Mouse (Mus musculus) spleen, postnatal 0 days (tissue): ENCODE results near the gene Polr2i. TPM values are rescaled to one million over a fixed set of nuclear protein-coding genes. Genes with fewer than 3 reads are reported as not detected.

Source experiments
- polyA plus RNA-seq: library from polyadenylated mRNA; unstranded; fragments of >200 nt; fragmentation: Nextera tagmentation; extraction: Ambion mirVana; gene quantifications from 2 replicates; pipeline ENCODE4 v1.2.1, GENCODE M21; 2015

The Polr2i gene
- 76.3 and 78.3 TPM in 2 replicates for polyA plus RNA-seq

GRCm38 (mm10) chr7:30231669-30232454 lies at the start of gene Polr2i, which contains the start of gene Tbcb:
Gene Polr2i (plus strand): TSS chr7:30231948.
Gene Tbcb (minus strand): TSS chr7:30232272.

GRCm38 (mm10) chr7:30183879-30184289 lies 47.9 kb upstream of the Polr2i start, which contains the start of gene Cox7a1:
Gene Cox7a1 (plus strand): TSS chr7:30184144.

GRCm38 (mm10) chr7:30198481-30198971 lies 33.2 kb upstream of the Polr2i start, which contains the start of gene Capns1:
Gene Capns1 (minus strand): TSS chr7:30198811.

GRCm38 (mm10) chr7:30235625-30236024 lies 3.9 kb downstream of the Polr2i start, which contains the start of gene Ovol3:
Gene Ovol3 (minus strand): TSS chr7:30235725.

GRCm38 (mm10) chr7:30279951-30280669 lies 48.4 kb downstream of the Polr2i start, which contains the start of the genes Thap8 and Wdr62:
Gene Thap8 (plus strand): TSS chr7:30280094.
Gene Wdr62 (minus strand): TSS chr7:30280419.

Other genes with a start within 250 kb of the Polr2i start
- 3.4 and 3.5 TPM in 2 replicates for gene Zfp568, start 248.0 kb upstream of the Polr2i start, polyA plus RNA-seq
- gene Zfp14, start 180.6 kb upstream of the Polr2i start, polyA plus RNA-seq, result 0.64 and 0.75 TPM in 2 replicates
- gene Zfp82, start 159.0 kb upstream of the Polr2i start, polyA plus RNA-seq, result 1.5 and 2.6 TPM in 2 replicates
- gene Gm26920, start 141.5 kb upstream of the Polr2i start, polyA plus RNA-seq, result 0.84 TPM in 1 of 2 replicates, not detected in the other
- 2.7 and 5.3 TPM in 2 replicates for gene Zfp566, start 141.4 kb upstream of the Polr2i start, polyA plus RNA-seq
- gene Zfp260, start 137.2 kb upstream of the Polr2i start, polyA plus RNA-seq, result 19.7 and 22.8 TPM in 2 replicates
- gene Zfp382, start 110.0 kb upstream of the Polr2i start, polyA plus RNA-seq, result 1.9 and 2.0 TPM in 2 replicates
- 6.0 and 7.1 TPM in 2 replicates for gene Zfp146, start 62.2 kb upstream of the Polr2i start, polyA plus RNA-seq
- gene Cox7a1, start 47.8 kb upstream of the Polr2i start, polyA plus RNA-seq, result 1.4 and 2.1 TPM in 2 replicates
- 72.4 and 74.1 TPM in 2 replicates for gene Capns1, start 33.1 kb upstream of the Polr2i start, polyA plus RNA-seq
- 75.0 and 79.1 TPM in 2 replicates for gene Tbcb, start 324 bp downstream of the Polr2i start, polyA plus RNA-seq
- gene Ovol3, start 3.8 kb downstream of the Polr2i start, polyA plus RNA-seq, result not detected in 2 replicates
- 0.18 TPM in 2 replicates for gene Thap8, start 48.1 kb downstream of the Polr2i start, polyA plus RNA-seq
- 9.3 and 10.4 TPM in 2 replicates for gene Wdr62, start 48.5 kb downstream of the Polr2i start, polyA plus RNA-seq
- gene Clip3, start 59.8 kb downstream of the Polr2i start, polyA plus RNA-seq, result 4.1 and 6.3 TPM in 2 replicates
- gene Alkbh6, start 76.8 kb downstream of the Polr2i start, polyA plus RNA-seq, result 22.7 and 26.0 TPM in 2 replicates
- gene Syne4, start 82.9 kb downstream of the Polr2i start, polyA plus RNA-seq, result 2.6 and 3.4 TPM in 2 replicates
- gene E130208F15Rik, start 89.8 kb downstream of the Polr2i start, polyA plus RNA-seq, result not detected in 2 replicates
- 10.2 and 11.3 TPM in 2 replicates for gene Sdhaf1, start 91.9 kb downstream of the Polr2i start, polyA plus RNA-seq
- gene Lrfn3, start 130.8 kb downstream of the Polr2i start, polyA plus RNA-seq, result 0.81 and 1.0 TPM in 2 replicates
- gene Tyrobp, start 181.8 kb downstream of the Polr2i start, polyA plus RNA-seq, result 396 and 576 TPM in 2 replicates
- 32.8 and 46.4 TPM in 2 replicates for gene Hcst, start 187.9 kb downstream of the Polr2i start, polyA plus RNA-seq
- 4.5 and 5.9 TPM in 2 replicates for gene Nfkbid, start 189.8 kb downstream of the Polr2i start, polyA plus RNA-seq
- 2.0 and 2.3 TPM in 2 replicates for gene Aplp1, start 213.6 kb downstream of the Polr2i start, polyA plus RNA-seq
- 0.04 and 0.23 TPM in 2 replicates for gene Kirrel2, start 225.7 kb downstream of the Polr2i start, polyA plus RNA-seq
- gene Nphs1, start 226.4 kb downstream of the Polr2i start, polyA plus RNA-seq, result 0.21 and 0.32 TPM in 2 replicates